17 mouse cellular contexts compared by ENCODE assay signal in the genomic region with DNA sequence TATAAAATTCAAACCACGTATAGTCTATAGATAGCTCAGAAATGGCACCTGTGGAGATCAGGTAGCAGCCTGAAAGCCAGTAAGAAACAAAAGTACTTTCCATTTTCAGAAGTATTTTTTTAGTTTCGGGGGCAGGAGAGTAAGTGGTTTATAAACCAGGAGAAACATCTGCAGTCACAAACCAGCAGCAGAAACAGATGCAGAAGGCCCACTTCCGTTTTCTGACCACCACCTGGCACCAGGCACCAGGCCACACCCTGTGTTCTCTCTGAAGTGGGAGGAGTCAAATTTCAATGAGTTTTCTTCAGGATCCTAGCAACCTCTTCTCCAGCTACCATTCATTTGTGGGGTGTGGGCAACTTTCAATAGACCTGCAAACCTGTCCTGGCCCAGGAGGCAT. TPM values are rescaled to one million over a fixed set of nuclear protein-coding genes. Genes with fewer than 3 reads are reported as not detected.
A peak's percentile ranks its signal among the peaks of the same experiment; 100 is the strongest.
DNase-seq lines count a peak whose midpoint lies in the region; ATAC-seq and TF ChIP-seq lines count a peak whose summit lies in the region.
"Had no signal": no experiment of that assay in that cellular context is flagged by ENCODE, and none has a peak within 500 bp of the region (broad histone marks: within the 10 kb centered on the region; RNA-seq: fewer than 3 reads in every experiment).

No protein-coding gene starts in this region.

- no peak overlapping the region for H3K9ac ChIP-seq in lung, postnatal 0 days (replicated peaks; ENCODE audit: low read depth)
- no peak overlapping the region for H3K9ac ChIP-seq in hindbrain, postnatal 0 days (replicated peaks; ENCODE audit: low read length)
- H3K9ac ChIP-seq: forebrain, embryonic 12.5 days had no signal

- TF ChIP-seq CTCF in lung, postnatal 0 days (IDR thresholded peaks at IDR 0.05): no peak
- no peak for TF ChIP-seq CTCF in hindbrain, postnatal 0 days (IDR thresholded peaks at IDR 0.05; ENCODE audit: low read depth)

- no peak for TF ChIP-seq EP300 in lung, postnatal 0 days (IDR thresholded peaks at IDR 0.05)

- no peaks in the 10 kb centered on the region for H3K27me3 ChIP-seq in lung, postnatal 0 days (replicated peaks; ENCODE audit: insufficient read depth, low read length)
- H3K27me3 ChIP-seq in hindbrain, postnatal 0 days (ENCODE audit: insufficient read depth, low read length): no peaks in the 10 kb centered on the region
- H3K27me3 ChIP-seq: forebrain, embryonic 12.5 days had no signal

- no peaks in the 10 kb centered on the region for H3K4me1 ChIP-seq in lung, postnatal 0 days (ENCODE audit: insufficient read depth, low read depth, low read length)
- no peaks in the 10 kb centered on the region for H3K4me1 ChIP-seq in hindbrain, postnatal 0 days (ENCODE audit: insufficient read depth, low read length)
- H3K4me1 ChIP-seq: forebrain, embryonic 12.5 days had no signal

- H3K27ac ChIP-seq in lung, postnatal 0 days (ENCODE audit: low read length): no peak overlapping the region
- no peak overlapping the region for H3K27ac ChIP-seq in hindbrain, postnatal 0 days
- H3K27ac ChIP-seq: forebrain, embryonic 12.5 days; gastrocnemius, adult 2 months; macrophage had no signal

- DNase-seq in lung, postnatal 36 days: peak; percentile 42
- DNase-seq in lung, postnatal 0 days (ENCODE audit: low spot score): no peak
- DNase-seq in spleen, postnatal 14 days (ENCODE audit: low spot score in 2 of 2): peak; percentile 11 to 38
- DNase-seq in thymus, postnatal 4 days: peak; percentile 44
- DNase-seq in cerebellum, adult 9-10 months: no peak
- DNase-seq in hindbrain, postnatal 0 days (ENCODE audit: low spot score): no peak
- no peak for DNase-seq in cerebellum, adult 8-10 months
- DNase-seq: adrenal gland, postnatal 36 days; cerebellum, adult 18-20 months; gastrocnemius, adult 2 months; heart, postnatal 4 days; kidney, postnatal 25 days; right cerebral cortex, postnatal 4 days had no signal

- no peaks in the 10 kb centered on the region for H3K36me3 ChIP-seq in lung, postnatal 0 days (ENCODE audit: insufficient read depth, low read length)
- no peaks in the 10 kb centered on the region for H3K36me3 ChIP-seq in hindbrain, postnatal 0 days (ENCODE audit: insufficient read depth, low read length)
- H3K36me3 ChIP-seq: forebrain, embryonic 12.5 days had no signal

- H3K4me3 ChIP-seq in lung, postnatal 0 days (ENCODE audit: low read depth, low read length): no peak overlapping the region
- H3K4me3 ChIP-seq in hindbrain, postnatal 0 days (ENCODE audit: low read length): no peak overlapping the region
- H3K4me3 ChIP-seq: forebrain, embryonic 12.5 days; gastrocnemius, adult 2 months had no signal

- 57% methylated on average over 3 of the region's 3 CpGs for WGBS in lung, postnatal 0 days
- WGBS in hindbrain, postnatal 0 days: 82% methylated on average over 3 of the region's 3 CpGs

- H3K4me2 ChIP-seq in lung, postnatal 0 days (replicated peaks; ENCODE audit: low read depth, low read length): no peak overlapping the region
- H3K4me2 ChIP-seq in hindbrain, postnatal 0 days (ENCODE audit: low read depth, low read length): no peak overlapping the region
- H3K4me2 ChIP-seq: forebrain, embryonic 12.5 days had no signal

- no peaks in the 10 kb centered on the region for H3K9me3 ChIP-seq in lung, postnatal 0 days (ENCODE audit: low read length)
- H3K9me3 ChIP-seq in hindbrain, postnatal 0 days (ENCODE audit: low read length): no peaks in the 10 kb centered on the region
- H3K9me3 ChIP-seq: forebrain, embryonic 12.5 days had no signal

- no peak for ATAC-seq in lung, postnatal 0 days
- peak; percentile 75 for ATAC-seq in megakaryocyte, adult 5-6 weeks (ENCODE audit: poor library complexity, severe bottlenecking)
- no peak for ATAC-seq in hindbrain, postnatal 0 days
- ATAC-seq: intestine, postnatal 0 days had no signal

RNA-seq across cellular contexts. Expression of gene Mctp2, which starts 25.7 kb away (rescaled TPM):
- 2.7 and 3.2 TPM in 2 replicates for polyA plus RNA-seq in lung, postnatal 0 days (2015; fragmentation: Nextera tagmentation; extraction: Ambion mirVana)
- 9.5 and 10.7 TPM in 2 replicates for total RNA-seq in megakaryocyte, adult 5-6 weeks (2015)
- 7.0 and 8.5 TPM in 2 replicates for total RNA-seq in megakaryocyte, adult 5-6 weeks (2017)
- 0.36 and 1.1 TPM in 2 replicates for total RNA-seq in hindbrain, postnatal 0 days (2014; rRNA removed)
- 0.35 and 0.40 TPM in 2 replicates for polyA plus RNA-seq in hindbrain, postnatal 0 days (2015; fragmentation: Nextera tagmentation; extraction: Ambion mirVana)

Comparison
In these comparisons a context has a peak if more than half of its experiments do, and no peak if none do; other contexts are left out.
1. DNase-seq: peak in lung, postnatal 36 days (single experiment), spleen, postnatal 14 days (2 of 2) and thymus, postnatal 4 days (single experiment); none in lung, postnatal 0 days (single experiment), cerebellum, adult 9-10 months (single experiment), hindbrain, postnatal 0 days (single experiment) and cerebellum, adult 8-10 months (single experiment).